Mouse (Mus musculus) heart, postnatal 0 days (tissue): ENCODE data around the gene Chrna3.

Experiments
- CTCF ChIP-seq: IDR thresholded peaks from 2 replicates; pipeline ENCODE4 v1.5.1; 2016; ENCODE audit warnings: antibody characterized with exemption, control low read depth, low read depth
- EP300 ChIP-seq: IDR thresholded peaks from 2 replicates; pipeline ENCODE4 v1.6.1; 2016; ENCODE audit warnings: antibody characterized with exemption, low read depth

DNA sequence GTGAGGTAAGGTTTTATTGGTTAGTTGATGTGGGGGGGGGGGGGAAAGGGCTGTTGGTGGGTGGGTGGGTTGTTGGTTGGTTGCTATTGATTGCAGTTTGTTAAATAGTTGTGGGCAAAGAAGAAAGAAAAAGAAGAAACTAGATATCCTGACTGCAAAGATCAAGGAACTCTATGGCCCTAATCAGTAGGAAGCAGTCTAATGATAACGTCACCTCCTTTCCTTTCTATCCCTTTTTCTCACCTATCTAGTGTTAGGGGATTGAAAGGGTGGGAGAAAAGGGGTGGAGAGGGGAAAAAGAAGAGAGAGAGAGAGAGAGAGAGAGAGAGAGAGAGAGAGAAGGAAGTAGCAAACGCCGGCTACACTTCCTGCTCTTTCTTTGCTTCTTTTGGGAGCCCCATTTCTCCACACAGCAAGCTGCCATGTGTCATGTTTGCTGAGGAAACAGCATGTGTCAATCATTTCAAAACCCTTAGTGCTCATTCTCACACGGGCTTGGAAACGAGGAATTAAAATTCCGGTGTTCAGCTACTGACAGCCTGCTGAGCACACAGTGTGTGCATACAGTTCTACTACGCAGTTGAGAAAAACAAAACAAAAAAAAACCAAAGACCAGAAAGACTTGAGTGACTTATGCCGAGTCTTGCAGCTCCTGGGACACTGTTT lies 56.3 kb downstream of the Chrna3 start:
- TF ChIP-seq CTCF = no peak
- TF ChIP-seq EP300 = no peak
